In genomic region chr16:26999563-26999962, GRCm38 (mm10) we compare ENCODE assay signal across 21 mouse cellular contexts. TPM values are rescaled to one million over a fixed set of nuclear protein-coding genes. Genes with fewer than 3 reads are reported as not detected.
A peak's percentile ranks its signal among the peaks of the same experiment; 100 is the strongest.
DNase-seq lines count a peak whose midpoint lies in the region; ATAC-seq lines count a peak whose summit lies in the region.
"Had no signal": no experiment of that assay in that cellular context is flagged by ENCODE, and none has a peak within 500 bp of the region (broad histone marks: within the 10 kb centered on the region; RNA-seq: fewer than 3 reads in every experiment).

No protein-coding gene starts in this region.

- no peak overlapping the region for H3K4me2 ChIP-seq in kidney, embryonic 15.5 days
- no peak overlapping the region for H3K4me2 ChIP-seq in hindbrain, embryonic 13.5 days
- H3K4me2 ChIP-seq: heart, embryonic 11.5 days; limb, embryonic 13.5 days; liver, embryonic 15.5 days; midbrain, embryonic 12.5 days; neural tube, embryonic 12.5 days had no signal

- WGBS in kidney, embryonic 15.5 days: 2% methylated on average over 2 of the region's 2 CpGs
- 6% methylated on average over 2 of the region's 2 CpGs for WGBS in hindbrain, embryonic 13.5 days

- H3K4me1 ChIP-seq in kidney, embryonic 15.5 days: no peaks in the 10 kb centered on the region
- H3K4me1 ChIP-seq in hindbrain, embryonic 13.5 days (replicated peaks): peaks cover 10% of the 10 kb centered on the region
- H3K4me1 ChIP-seq: liver, embryonic 15.5 days; neural tube, embryonic 12.5 days had no signal

- no peak overlapping the region for H3K27ac ChIP-seq in kidney, embryonic 15.5 days
- 0 out of 2 replicates have a peak overlapping the region, but pooled peaks have one; percentile 13 for H3K27ac ChIP-seq in hindbrain, embryonic 13.5 days
- H3K27ac ChIP-seq: limb, embryonic 13.5 days; liver, embryonic 15.5 days; midbrain, embryonic 12.5 days; neural tube, embryonic 12.5 days had no signal

- ATAC-seq in kidney, embryonic 15.5 days (replicated peaks; ENCODE audit: low FRiP score): 0 out of 2 replicates have a peak, but pooled peaks have one; percentile 18
- peak; percentile 94 for ATAC-seq in hindbrain, embryonic 13.5 days (ENCODE audit: low FRiP score)

- H3K9ac ChIP-seq in kidney, embryonic 15.5 days: no peak overlapping the region
- no peak overlapping the region for H3K9ac ChIP-seq in hindbrain, embryonic 13.5 days
- H3K9ac ChIP-seq: limb, embryonic 13.5 days; liver, embryonic 15.5 days; midbrain, embryonic 12.5 days; neural tube, embryonic 12.5 days had no signal

- no peaks in the 10 kb centered on the region for H3K9me3 ChIP-seq in kidney, embryonic 15.5 days (replicated peaks)
- no peaks in the 10 kb centered on the region for H3K9me3 ChIP-seq in hindbrain, embryonic 13.5 days
- H3K9me3 ChIP-seq: limb, embryonic 13.5 days; liver, embryonic 15.5 days; midbrain, embryonic 12.5 days; neural tube, embryonic 12.5 days had no signal

- H3K4me3 ChIP-seq in kidney, embryonic 15.5 days (replicated peaks): no peak overlapping the region
- H3K4me3 ChIP-seq in hindbrain, embryonic 13.5 days: no peak overlapping the region
- H3K4me3 ChIP-seq: limb, embryonic 13.5 days; liver, embryonic 15.5 days; midbrain, embryonic 12.5 days; neural tube, embryonic 12.5 days had no signal

- no peak for DNase-seq in kidney, postnatal 14 days
- DNase-seq in A20 (ENCODE audit: low read depth, low spot score): peak; percentile 5
- DNase-seq in embryo, embryonic 10.5 days (ENCODE audit: low spot score): peak; percentile 19
- no peak for DNase-seq in layer of hippocampus, adult 9-11 months
- DNase-seq in gastrocnemius, postnatal 25 days: no peak
- DNase-seq in heart, adult 8-10 months (ENCODE audit: low spot score): no peak
- DNase-seq: cerebellum, adult 2 months; heart, postnatal 4 days; kidney, adult 11 months; lung, postnatal 14 days; thymus, postnatal 14 days had no signal

- no peaks in the 10 kb centered on the region for H3K36me3 ChIP-seq in kidney, embryonic 15.5 days
- no peaks in the 10 kb centered on the region for H3K36me3 ChIP-seq in hindbrain, embryonic 13.5 days
- H3K36me3 ChIP-seq: limb, embryonic 13.5 days; liver, embryonic 15.5 days; midbrain, embryonic 12.5 days; neural tube, embryonic 12.5 days had no signal

- H3K27me3 ChIP-seq in kidney, embryonic 15.5 days: no peaks in the 10 kb centered on the region
- H3K27me3 ChIP-seq in hindbrain, embryonic 13.5 days: 0 out of 2 replicates have a peak, but pooled peaks cover 6% of the 10 kb centered on the region
- H3K27me3 ChIP-seq: limb, embryonic 13.5 days; liver, embryonic 15.5 days; midbrain, embryonic 12.5 days; neural tube, embryonic 12.5 days had no signal

RNA-seq across cellular contexts. Expression of gene Gmnc, which starts 8.1 kb away (rescaled TPM):
- 0.05 TPM in 1 of 2 replicates, not detected in the other for polyA plus RNA-seq in kidney, embryonic 15.5 days (2015; fragmentation: Nextera tagmentation; extraction: Ambion mirVana)
- polyA plus RNA-seq in hindbrain, embryonic 13.5 days (2015; fragmentation: Nextera tagmentation; extraction: Ambion mirVana): 1.0 and 2.3 TPM in 2 replicates
- total RNA-seq in gastrocnemius, postnatal 25 days (2021): not detected
- under 1 TPM in 2 of 4 experiments, not detected in 2; 0.16 to 0.22 TPM for total RNA-seq in heart, adult 8-10 months (2022)
- total RNA-seq: adrenal gland, adult 18-20 months; gastrocnemius, adult 8-10 months; heart, postnatal 4 days had no signal
- polyA plus RNA-seq: C2C12; heart, embryonic 11.5 days; liver, embryonic 15.5 days; midbrain, embryonic 12.5 days; neural tube, embryonic 12.5 days had no signal

Comparison
In these comparisons a context has a peak if more than half of its experiments do, and no peak if none do; other contexts are left out.
1. DNase-seq: peak in A20 (single experiment) and embryo, embryonic 10.5 days (single experiment); none in kidney, postnatal 14 days (single experiment), layer of hippocampus, adult 9-11 months (single experiment), gastrocnemius, postnatal 25 days (single experiment) and heart, adult 8-10 months (single experiment).